Mouse (Mus musculus) bone marrow, adult 2 months (tissue): ENCODE measurements around the gene Rps21.

Source experiments
- CTCF ChIP-seq: fragments of 200-500 bp; IDR thresholded peaks from 2 replicates; pipeline ENCODE4 v1.5.1; 2011; ENCODE audit warnings: low read length, control low read depth; ENCODE audit not compliant: control insufficient read depth, insufficient read depth
- POLR2A ChIP-seq: fragments of 200-500 bp; IDR thresholded peaks from 2 replicates; pipeline ENCODE4 v1.6.1; 2011; ENCODE audit warnings: low read depth, mild to moderate bottlenecking, control low read depth, low read length, borderline replicate concordance; ENCODE audit not compliant: control insufficient read depth

DNA sequence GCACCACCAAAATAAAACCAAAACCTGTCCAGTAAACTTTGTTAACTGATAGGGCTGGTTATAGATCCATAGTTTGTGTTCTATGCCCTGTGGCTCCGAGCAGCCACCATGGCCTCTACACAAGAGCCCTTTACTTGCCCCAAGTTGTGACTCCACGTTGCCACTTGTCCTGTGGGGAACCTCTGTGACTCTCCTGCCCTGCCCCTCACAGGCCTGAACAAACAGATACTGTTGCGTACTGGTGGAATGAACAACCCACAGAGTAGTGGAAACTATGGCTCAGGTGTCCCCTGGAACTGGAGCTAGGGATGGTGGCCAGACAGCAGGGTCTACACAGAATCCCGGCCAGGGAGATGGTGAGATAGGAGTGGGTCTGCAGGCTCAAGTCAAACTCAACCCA is 21.4 kb upstream of the Rps21 start:
- TF ChIP-seq POLR2A (no peak), CTCF (no peak)
